Mouse (Mus musculus): Measurements from ENCODE around the gene Ttll11.

DNA sequence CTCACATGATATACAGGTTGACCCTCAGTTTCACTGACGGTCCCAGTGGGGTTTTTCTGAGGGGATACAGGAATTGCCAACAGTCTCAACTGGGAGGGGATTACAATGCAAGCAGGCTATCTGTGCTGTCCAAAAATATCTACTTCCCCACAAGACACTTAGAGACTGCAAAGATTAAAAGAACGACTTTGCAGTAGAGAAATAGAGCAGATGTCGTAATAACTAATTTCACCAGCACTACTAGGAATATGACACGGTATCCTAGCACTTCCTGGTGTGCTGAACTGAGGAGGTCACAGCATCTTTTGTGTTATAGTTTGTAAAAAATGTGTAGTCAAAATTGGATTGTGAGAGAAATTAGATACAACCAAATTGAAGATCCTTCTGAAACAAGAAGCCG lies 44.7 kb downstream of the Ttll11 start:
- TF ChIP-seq POLR2A (IDR thresholded peaks at IDR 0.05; ENCODE audit: borderline replicate concordance, low read depth, low read length) (no peak), CTCF (IDR thresholded peaks at IDR 0.05; ENCODE audit: low read depth, low read length) (no peak)

Data from bone marrow macrophage, adult 2 months (primary cell).